Mouse (Mus musculus) left cerebral cortex, postnatal 36 days (tissue): ENCODE results near the gene Olfr1467. TPM values are rescaled to one million over a fixed set of nuclear protein-coding genes. Genes with fewer than 3 reads are reported as not detected.

ENCODE experiments used
- DNase-seq, 2 experiments: peaks; one replicate each; pipeline ENCODE4 v3.0.0; 2021 to 2022; ENCODE audit warnings: low spot score in 2 of 2, mixed read lengths in 1 of 2
- intact Hi-C: fragments of 180-260 bp; cut with DNase I; formaldehyde crosslinking; loops from one replicate; pipeline ENCODE4 v1.15.1; 2025
- total RNA-seq, 2 experiments: library from RNA; stranded (reverse); gene quantifications; 2 replicates each; pipeline ENCODE4 v1.2.3; 2021

Gene Olfr1467
- total RNA-seq, result not detected

- intact Hi-C loops, result no loop called here
- DNase-seq, result no peak
Observed at GRCm38 (mm10) chr19:13361936-13362335, at the start of gene Olfr1467. Olfr1467 (plus strand) TSS chr19:13362236.

- intact Hi-C loops, result loop anchor here (5.0 kb wide), 1 partner anchor 33 kb away; no protein-coding TSS in a partner anchor
- DNase-seq, result no peak
Observed at GRCm38 (mm10) chr19:13315441-13315840, 46.6 kb upstream of the Olfr1467 start, which contains the start of gene Olfr1465. Olfr1465 (minus strand) TSS chr19:13315541.

- DNase-seq, result no peak
- intact Hi-C loops, result no loop called here
Observed at GRCm38 (mm10) chr19:13338562-13338961, 23.5 kb upstream of the Olfr1467 start, which contains the start of gene Olfr1466. Olfr1466 (plus strand) TSS chr19:13338862.

- intact Hi-C loops, result no loop called here
- DNase-seq, result no peak
Observed at GRCm38 (mm10) chr19:13407549-13407948, 45.5 kb downstream of the Olfr1467 start, which contains the start of gene Olfr1469. Olfr1469 (plus strand) TSS chr19:13407849.

Other genes with a start within 250 kb of the Olfr1467 start
- gene Olfr1459, start 212.7 kb upstream of the Olfr1467 start, total RNA-seq, result under 1 TPM; 0.07 to 0.27 TPM
- not detected for gene Olfr1461, start 199.2 kb upstream of the Olfr1467 start, total RNA-seq
- gene Olfr1462, start 176.5 kb upstream of the Olfr1467 start, total RNA-seq, result not detected
- not detected for gene Olfr1463, start 130.9 kb upstream of the Olfr1467 start, total RNA-seq
- gene Olfr1465, start 46.7 kb upstream of the Olfr1467 start, total RNA-seq, result not detected
- gene Olfr1466, start 23.4 kb upstream of the Olfr1467 start, total RNA-seq, result not detected
- gene Olfr1469, start 45.6 kb downstream of the Olfr1467 start, total RNA-seq, result not detected
- gene Olfr1471, start 81.2 kb downstream of the Olfr1467 start, total RNA-seq, result not detected
- not detected for gene Olfr1472, start 93.8 kb downstream of the Olfr1467 start, total RNA-seq
- not detected for gene Olfr1474, start 107.3 kb downstream of the Olfr1467 start, total RNA-seq
- gene Olfr1475, start 118.0 kb downstream of the Olfr1467 start, total RNA-seq, result not detected
- not detected for gene Olfr1477, start 138.3 kb downstream of the Olfr1467 start, total RNA-seq
- not detected for gene Olfr1480, start 165.7 kb downstream of the Olfr1467 start, total RNA-seq
- not detected for gene Olfr1484, start 221.3 kb downstream of the Olfr1467 start, total RNA-seq